Mouse (Mus musculus) megakaryocyte, embryonic 14.5 days (primary cell): ENCODE data around the gene Mybphl. TPM values are rescaled to one million over a fixed set of nuclear protein-coding genes. Genes with fewer than 3 reads are reported as not detected.

ENCODE experiments used
- H3K27me3 ChIP-seq: replicated peaks from 2 replicates; pipeline ENCODE3; 2012; ENCODE audit warnings: inconsistent platforms
- H3K36me3 ChIP-seq: replicated peaks from 2 replicates; pipeline ENCODE3; 2012; ENCODE audit warnings: low read length, inconsistent platforms, mixed read lengths
- H3K4me1 ChIP-seq: 2 replicates; pipeline ENCODE4 v1.6.1; 2012; ENCODE audit warnings: inconsistent platforms
- H3K4me3 ChIP-seq: replicated peaks from 2 replicates; pipeline ENCODE3; 2012; ENCODE audit warnings: moderate library complexity, mild to moderate bottlenecking, inconsistent platforms
- H3K9me3 ChIP-seq: 2 replicates; pipeline ENCODE4 v1.6.1; 2012; ENCODE audit warnings: inconsistent platforms
- FLI1 ChIP-seq: IDR thresholded peaks from 2 replicates; pipeline ENCODE4 v1.6.1; 2012; ENCODE audit warnings: low read length, inconsistent platforms, mixed read lengths
- GATA1 ChIP-seq: IDR thresholded peaks from 3 replicates; pipeline ENCODE4 v1.6.1; 2012; ENCODE audit warnings: mixed read lengths, low read length, inconsistent platforms, borderline replicate concordance
- polyA plus RNA-seq: library from polyadenylated mRNA; stranded (reverse); fragments of >175 nt; gene quantifications from 2 replicates; pipeline ENCODE4 v1.2.3, GENCODE M21; 2012; ENCODE audit warnings: low replicate concordance; ENCODE audit not compliant: insufficient read depth

Mybphl gene
- polyA plus RNA-seq, 1 experiment: not detected

- H3K36me3 ChIP-seq: no peaks in the 10 kb centered on the region
- no peak overlapping the region for H3K4me3 ChIP-seq
- peaks cover 64% of the 10 kb centered on the region for H3K4me1 ChIP-seq
- no peaks in the 10 kb centered on the region for H3K9me3 ChIP-seq
- TF ChIP-seq GATA1 (no peak), FLI1 (no peak)
- H3K27me3 ChIP-seq: peaks cover 28% of the 10 kb centered on the region
These were observed 3.1 kb downstream of the Mybphl start for GRCm38 (mm10) chr3:108367828-108368227.

GRCm38 (mm10) chr3:108368721-108369120, 4.0 kb downstream of the Mybphl start:
- Histone ChIP-seq H3K9me3 (no peaks in the 10 kb centered on the region), H3K4me1 (peaks cover 66% of the 10 kb centered on the region), H3K4me3 (no peak overlapping the region), H3K36me3 (no peaks in the 10 kb centered on the region), H3K27me3 (peaks cover 28% of the 10 kb centered on the region)
- TF ChIP-seq GATA1 (no peak), FLI1 (no peak)

- peaks cover 24% of the 10 kb centered on the region for H3K27me3 ChIP-seq
- H3K4me3 ChIP-seq: no peak overlapping the region
- peaks cover 55% of the 10 kb centered on the region for H3K4me1 ChIP-seq
- no peaks in the 10 kb centered on the region for H3K9me3 ChIP-seq
- TF ChIP-seq FLI1: no peak
- no peak for TF ChIP-seq GATA1
- no peaks in the 10 kb centered on the region for H3K36me3 ChIP-seq
These were observed 7.6 kb downstream of the Mybphl start for GRCm38 (mm10) chr3:108372274-108372673.

- TF ChIP-seq FLI1 (no peak), GATA1 (no peak)
- H3K4me3 ChIP-seq: no peak overlapping the region
- no peaks in the 10 kb centered on the region for H3K36me3 ChIP-seq
- H3K9me3 ChIP-seq: no peaks in the 10 kb centered on the region
- peaks cover 55% of the 10 kb centered on the region for H3K4me1 ChIP-seq
- peaks cover 21% of the 10 kb centered on the region for H3K27me3 ChIP-seq
These were observed 8.0 kb downstream of the Mybphl start for GRCm38 (mm10) chr3:108372691-108373090.

GRCm38 (mm10) chr3:108378875-108379663, 14.4 kb downstream of the Mybphl start:
- no peaks in the 10 kb centered on the region for H3K9me3 ChIP-seq
- H3K36me3 ChIP-seq: no peaks in the 10 kb centered on the region
- H3K4me1 ChIP-seq: peaks cover 58% of the 10 kb centered on the region
- peaks cover 6% of the 10 kb centered on the region for H3K27me3 ChIP-seq
- TF ChIP-seq FLI1 (no peak), GATA1 (no peak)
- H3K4me3 ChIP-seq: no peak overlapping the region

GRCm38 (mm10) chr3:108380695-108381094, 16.0 kb downstream of the Mybphl start:
- peaks cover 70% of the 10 kb centered on the region for H3K4me1 ChIP-seq
- H3K9me3 ChIP-seq: no peaks in the 10 kb centered on the region
- H3K27me3 ChIP-seq: no peaks in the 10 kb centered on the region
- H3K4me3 ChIP-seq: no peak overlapping the region
- H3K36me3 ChIP-seq: peaks cover 14% of the 10 kb centered on the region
- TF ChIP-seq FLI1: no peak
- TF ChIP-seq GATA1: no peak

GRCm38 (mm10) chr3:108381945-108382875, 17.5 kb downstream of the Mybphl start:
- Histone ChIP-seq H3K9me3 (no peaks in the 10 kb centered on the region), H3K4me1 (peaks cover 83% of the 10 kb centered on the region), H3K4me3 (peak overlapping the region; percentile 98), H3K36me3 (peaks cover 29% of the 10 kb centered on the region), H3K27me3 (no peaks in the 10 kb centered on the region)
- TF ChIP-seq GATA1: no peak
- no peak for TF ChIP-seq FLI1

GRCm38 (mm10) chr3:108383485-108384354, 19.0 kb downstream of the Mybphl start, which contains the start of gene Psrc1:
Psrc1 (plus strand) TSS chr3:108383839.
- peak within 1 kb of the TSS; percentile 98 for H3K4me3 ChIP-seq
- H3K4me1 ChIP-seq: peaks cover 84% of the 10 kb centered on the region
- no peaks in the 10 kb centered on the region for H3K9me3 ChIP-seq
- TF ChIP-seq GATA1: no peak
- H3K36me3 ChIP-seq: peaks cover 43% of the 10 kb centered on the region
- no peaks in the 10 kb centered on the region for H3K27me3 ChIP-seq

- H3K4me3 ChIP-seq: peak overlapping the region; percentile 98
- TF ChIP-seq GATA1: no peak
- TF ChIP-seq FLI1: no peak
- peaks cover 84% of the 10 kb centered on the region for H3K4me1 ChIP-seq
These were observed 19.7 kb downstream of the Mybphl start for GRCm38 (mm10) chr3:108384425-108384824.

More at GRCm38 (mm10) chr3:108384425-108384824, 19.7 kb downstream of the Mybphl start:
- no peaks in the 10 kb centered on the region for H3K9me3 ChIP-seq
- H3K36me3 ChIP-seq: peaks cover 44% of the 10 kb centered on the region
- no peaks in the 10 kb centered on the region for H3K27me3 ChIP-seq
